Mouse (Mus musculus) cerebellum, adult 9-11 months (tissue): ENCODE results near the gene Slc37a1.
"Not testable (repeated sequence)": the region's sequence is repeated elsewhere in the genome, so short reads cannot be mapped to it uniquely, and the experiment has no call there.

Source experiments
- DNase-seq: peaks from one replicate; pipeline ENCODE4 v3.0.0; 2022

Slc37a1 gene

DNA sequence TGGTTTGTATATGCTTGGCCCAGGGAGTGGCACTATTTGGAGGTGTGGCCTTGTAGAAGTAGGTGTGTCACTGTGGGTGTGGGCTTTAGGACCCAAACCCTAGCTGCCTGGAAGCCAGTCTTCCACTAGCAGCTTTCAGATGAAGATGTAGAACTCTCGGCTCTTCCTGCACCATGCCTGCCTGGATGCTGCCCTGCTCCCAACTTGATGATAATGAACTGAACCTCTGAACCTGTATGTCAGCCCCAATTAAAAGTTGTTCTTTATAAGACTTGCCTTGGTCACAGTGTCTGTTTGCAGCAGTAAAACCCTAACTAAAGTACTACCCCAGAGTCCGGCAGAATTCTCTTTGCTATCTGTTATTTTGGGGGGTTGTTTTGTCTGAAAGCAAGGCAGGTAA is 16.8 kb upstream of the Slc37a1 start:
- DNase-seq: no peak

DNA sequence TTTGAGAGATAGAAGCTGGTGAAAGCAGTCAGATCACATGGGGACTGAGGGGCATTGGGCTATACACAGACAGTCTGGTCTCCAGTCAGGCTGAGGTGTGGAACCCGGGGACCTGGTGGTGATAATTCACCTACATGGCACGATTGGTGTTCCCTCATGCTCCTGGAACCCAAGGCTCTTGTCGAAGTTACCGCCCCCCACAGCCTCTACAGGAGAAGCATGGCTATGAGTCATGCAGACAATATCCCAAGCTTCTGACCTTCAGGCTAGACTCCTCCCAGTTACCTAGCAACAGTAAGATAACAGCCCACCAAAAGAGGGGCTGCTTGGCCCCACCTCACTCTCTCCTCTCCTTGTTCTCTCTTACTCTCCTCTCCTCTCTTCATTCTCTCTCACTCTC is 16.3 kb upstream of the Slc37a1 start:
- no peak for DNase-seq

- DNase-seq: not testable (repeated sequence)
Observed at GRCm38 (mm10) chr17:31270736-31271135, 15.9 kb upstream of the Slc37a1 start.

GRCm38 (mm10) chr17:31271136-31271851 is 15.3 kb upstream of the Slc37a1 start:
- DNase-seq: no peak

- no peak for DNase-seq
Observed at GRCm38 (mm10) chr17:31272416-31273165, 14.0 kb upstream of the Slc37a1 start.

GRCm38 (mm10) chr17:31273631-31274030 is 13.0 kb upstream of the Slc37a1 start:
- no peak for DNase-seq

- DNase-seq: no peak
Observed at GRCm38 (mm10) chr17:31275181-31275580, 11.4 kb upstream of the Slc37a1 start.

DNA sequence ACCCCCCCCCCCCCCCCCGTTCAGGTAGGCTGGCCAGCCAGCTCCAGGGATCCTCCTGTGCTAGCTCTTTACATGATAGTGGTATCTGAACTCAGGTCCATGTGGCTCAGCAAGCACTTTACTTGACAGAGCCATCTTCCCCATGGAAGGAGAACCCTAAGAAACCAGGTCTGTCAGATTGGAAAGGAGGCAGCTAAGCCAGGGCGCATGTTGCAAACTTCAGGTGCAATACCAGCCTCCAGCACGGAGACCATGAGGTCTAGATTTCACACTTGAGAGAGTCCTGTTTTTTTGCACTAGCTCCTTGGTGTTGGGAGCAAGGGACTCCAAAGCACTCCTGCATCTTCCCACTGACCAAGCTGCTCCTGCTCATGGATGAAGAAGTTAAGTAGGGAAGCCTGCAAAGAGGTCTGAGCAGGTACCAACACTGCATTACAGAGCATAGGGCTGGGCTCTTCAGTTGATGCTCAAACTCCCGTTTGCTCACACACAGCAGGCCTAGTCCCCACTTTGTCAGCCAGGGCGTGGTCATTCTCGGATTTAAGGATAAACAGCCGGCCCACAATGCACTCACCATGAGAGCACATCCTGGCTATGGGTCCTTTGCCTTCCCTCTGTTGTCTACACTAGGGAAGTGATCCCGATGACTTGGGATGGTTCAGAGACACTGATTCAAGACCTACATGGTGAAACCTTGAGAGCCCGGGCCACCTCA is 10.2 kb upstream of the Slc37a1 start:
- no peak for DNase-seq

- peak; percentile 92 for DNase-seq
Observed at GRCm38 (mm10) chr17:31276922-31277918, 9.4 kb upstream of the Slc37a1 start, which contains the start of gene Rsph1. Rsph1 (minus strand) TSS chr17:31277383.

- DNase-seq: no peak
Observed at GRCm38 (mm10) chr17:31277931-31278330, 8.7 kb upstream of the Slc37a1 start.

GRCm38 (mm10) chr17:31279541-31279940 is 7.1 kb upstream of the Slc37a1 start:
- DNase-seq: no peak

DNA sequence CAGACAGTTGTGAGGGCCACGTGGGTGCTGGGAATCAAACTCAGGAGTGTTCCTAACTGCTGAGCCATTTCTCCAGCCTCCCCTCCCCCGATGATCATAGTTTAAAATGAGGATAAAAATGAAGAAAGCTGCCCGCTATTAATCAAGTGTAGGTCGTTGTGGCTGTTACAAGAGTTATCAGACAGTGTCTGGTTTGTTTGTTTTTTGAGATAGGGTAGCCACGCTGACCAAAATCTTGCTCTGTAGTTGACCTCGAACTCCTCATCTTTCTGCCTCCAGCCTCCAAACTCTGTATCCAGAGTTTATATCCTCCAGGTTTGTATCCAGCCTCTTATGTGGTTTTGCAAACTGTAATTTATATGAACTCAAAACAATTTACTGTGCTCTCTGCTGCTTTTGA is 6.3 kb upstream of the Slc37a1 start:
- no peak for DNase-seq

GRCm38 (mm10) chr17:31281830-31282686 is 4.5 kb upstream of the Slc37a1 start:
- DNase-seq: no peak

- no peak for DNase-seq
Observed at GRCm38 (mm10) chr17:31282687-31283053, 3.9 kb upstream of the Slc37a1 start.

- DNase-seq: no peak
Observed at GRCm38 (mm10) chr17:31285867-31286266, 725 bp upstream of the Slc37a1 start.

DNA sequence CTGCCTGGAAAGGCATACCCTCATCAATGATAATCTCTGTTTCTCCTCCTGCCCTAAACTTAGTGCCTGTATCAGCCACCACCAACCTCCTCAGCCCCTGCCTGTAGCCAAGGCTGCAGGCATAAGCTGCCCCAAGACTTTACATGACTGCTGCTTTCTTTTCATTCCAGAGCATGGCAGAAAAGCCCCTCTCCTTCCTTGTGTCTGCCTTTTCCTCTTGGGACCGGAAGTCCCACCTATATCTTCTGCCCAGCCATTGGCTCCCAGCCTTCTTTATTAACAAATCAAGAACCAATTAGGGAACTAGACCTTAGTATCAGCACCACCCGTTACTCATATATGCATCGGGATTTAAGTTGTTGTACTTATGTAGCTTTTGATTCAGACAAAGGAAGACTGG is 624 bp downstream of the Slc37a1 start:
- DNase-seq: no peak

- DNase-seq: no peak
Observed at GRCm38 (mm10) chr17:31288999-31289726, 2.6 kb downstream of the Slc37a1 start.

DNA sequence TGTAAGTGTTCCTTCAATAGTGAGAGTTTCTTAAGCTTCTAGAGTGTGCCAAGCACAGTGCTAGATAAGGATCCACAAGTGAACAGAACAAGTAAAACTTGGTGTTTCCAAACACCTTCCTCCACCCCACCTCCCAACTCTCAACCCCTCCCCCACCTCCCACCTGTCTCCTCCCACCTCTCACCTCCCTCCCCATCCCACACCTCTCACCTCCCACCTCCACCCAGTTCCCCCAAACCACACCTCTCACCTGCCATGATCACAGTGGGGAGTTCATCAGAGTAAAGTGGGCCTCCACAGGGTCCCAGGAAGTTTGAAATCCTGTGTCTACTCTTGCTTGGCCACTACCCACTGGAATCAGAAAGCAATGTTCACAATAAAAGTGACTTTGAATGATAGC is 3.7 kb downstream of the Slc37a1 start:
- DNase-seq: no peak

DNA sequence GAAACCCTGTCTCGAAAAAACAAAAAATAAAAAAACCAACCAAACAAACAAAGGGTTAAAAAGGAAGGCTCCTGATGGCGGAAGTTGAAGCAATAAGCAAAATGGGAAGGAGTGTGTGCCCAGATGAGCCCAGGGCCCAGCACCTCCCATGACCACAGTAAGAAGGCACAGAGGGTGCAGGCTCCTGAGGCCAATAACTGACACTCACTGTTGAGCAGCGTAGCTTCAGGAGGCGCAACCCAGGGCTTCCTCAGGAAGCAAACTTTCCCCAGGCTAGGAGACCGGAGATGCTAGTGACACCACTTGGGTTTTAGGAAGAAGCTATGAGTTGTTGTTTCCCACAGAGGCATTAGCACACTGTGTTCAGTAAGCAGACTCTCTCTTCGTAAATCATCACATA is 4.3 kb downstream of the Slc37a1 start:
- no peak for DNase-seq

DNA sequence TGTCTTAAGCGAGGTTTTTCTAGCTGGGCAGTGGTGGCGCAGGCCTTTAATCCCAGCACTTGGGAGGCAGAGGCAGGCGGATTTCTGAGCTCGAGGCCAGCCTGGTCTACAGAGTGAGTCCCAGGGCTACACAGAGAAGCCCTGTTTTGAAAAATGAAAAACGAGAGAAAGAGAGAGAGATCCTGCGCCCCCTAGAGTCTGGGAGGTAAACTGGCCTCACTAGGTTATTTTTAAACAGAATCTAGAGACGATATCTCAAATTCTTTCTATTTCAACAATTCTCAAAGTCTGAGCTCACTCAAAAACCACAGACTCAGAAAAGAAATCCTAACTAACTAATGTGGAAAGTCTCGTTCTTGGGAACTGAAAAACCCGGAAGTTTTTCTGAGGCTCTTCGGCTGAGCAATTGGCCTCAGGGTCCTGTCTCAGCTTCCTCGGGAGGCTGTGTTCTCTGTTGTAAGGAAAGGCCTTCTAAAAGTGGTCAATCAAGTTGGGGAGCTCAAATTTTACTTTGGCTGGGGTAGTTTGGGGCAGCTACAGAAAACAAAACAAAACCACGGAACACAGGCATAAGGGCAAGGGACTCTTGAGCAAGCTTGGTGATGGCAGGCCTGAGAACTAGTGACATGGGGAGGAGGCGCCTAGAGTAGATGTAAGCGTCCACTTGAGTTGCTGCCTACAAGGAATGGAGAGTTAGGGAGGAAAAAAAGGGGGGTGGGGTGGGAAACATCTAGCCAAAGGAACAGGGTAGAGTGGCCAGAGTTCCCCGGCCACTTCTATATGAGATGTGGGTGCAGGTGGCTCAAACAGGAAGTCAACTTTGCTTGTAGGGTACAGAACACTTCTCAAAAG is 8.0 kb downstream of the Slc37a1 start:
- DNase-seq: no peak
